Mouse (Mus musculus): ENCODE results near the gene Pold2. TPM values are rescaled to one million over a fixed set of nuclear protein-coding genes. Genes with fewer than 3 reads are reported as not detected.

Pold2 gene
- total and polyA plus RNA-seq, 3 experiments, result 136 to 285 (median 205) TPM

DNA sequence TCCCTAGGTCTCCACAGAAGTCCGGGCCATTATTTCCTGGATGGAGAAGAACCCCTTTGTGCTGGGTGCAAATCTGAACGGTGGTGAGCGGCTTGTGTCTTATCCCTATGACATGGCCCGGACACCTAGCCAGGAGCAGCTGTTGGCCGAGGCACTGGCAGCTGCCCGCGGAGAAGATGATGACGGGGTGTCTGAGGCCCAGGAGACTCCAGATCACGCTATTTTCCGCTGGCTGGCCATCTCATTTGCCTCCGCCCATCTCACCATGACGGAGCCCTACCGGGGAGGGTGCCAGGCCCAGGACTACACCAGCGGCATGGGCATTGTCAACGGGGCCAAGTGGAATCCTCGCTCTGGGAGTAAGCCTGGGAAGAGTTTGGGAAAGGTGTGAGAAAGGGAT lies 8.0 kb downstream of the Pold2 start:
- Histone ChIP-seq H3K4me3 (replicated peaks in 1 of 3; ENCODE audit: low read depth in 2 of 3, low read length in 2 of 3, poor library complexity in 1 of 3) (no peak overlapping the region), H3K9me3 (replicated peaks; ENCODE audit: low read length) (no peaks in the 10 kb centered on the region), H3K4me1 (ENCODE audit: control insufficient read depth in 1 of 2, insufficient read depth in 2 of 2) (peaks cover 3 to 15% of the 10 kb centered on the region in 2 experiments; a peak in 2 of 4 replicates), H3K27ac (ENCODE audit: insufficient read depth, low read depth) (no peak overlapping the region), H3K9ac (ENCODE audit: insufficient read depth, low read depth) (no peak overlapping the region), H3K79me2 (replicated peaks; ENCODE audit: control insufficient read depth, extremely low read depth, insufficient read depth, poor library complexity, severe bottlenecking) (no peaks in the 10 kb centered on the region), H3K36me3 (replicated peaks in 1 of 2; ENCODE audit: control insufficient read depth in 1 of 2, insufficient read depth in 1 of 2, low read length in 1 of 2) (peaks cover 60 to 78% of the 10 kb centered on the region in 2 experiments), H3K27me3 (replicated peaks) (no peaks in the 10 kb centered on the region), H3K4me2 (ENCODE audit: insufficient read depth, low read depth, poor library complexity, severe bottlenecking) (no peak overlapping the region)
- DNase-seq (ENCODE audit: extremely low read depth), result peak; percentile 50
- in situ Hi-C loops (cut with MboI; ENCODE audit: low pct_ligation_motif_present, low pct_unique_long_range_greater_than_20kb, low sequenced_read_pairs), result no loop called here
- dilution Hi-C loops (cut with MboI; ENCODE audit: extremely low pct_ligation_motif_present, extremely low pct_unique_long_range_greater_than_20kb, low sequenced_read_pairs), result no loop called here
- TF ChIP-seq EP300 (IDR thresholded peaks at IDR 0.05; ENCODE audit: low read length), result peak; percentile 34; the same call in 1 of the 2 replicates
- no peak for TF ChIP-seq POLR2AphosphoS2 (IDR thresholded peaks at IDR 0.05; ENCODE audit: low read depth, low read length)
- no peak for TF ChIP-seq POLR2A (IDR thresholded peaks at IDR 0.05; ENCODE audit: low read depth, low read length)
- TF ChIP-seq MEF2A (IDR thresholded peaks at IDR 0.05; ENCODE audit: borderline replicate concordance, low read depth, low read length), result no peak
- no peak for TF ChIP-seq MAFK (IDR thresholded peaks at IDR 0.05; ENCODE audit: insufficient replicate concordance, low read length)
- TF ChIP-seq MAX (IDR thresholded peaks at IDR 0.05; ENCODE audit: low read length), result no peak
- TF ChIP-seq JUN (IDR thresholded peaks at IDR 0.05; ENCODE audit: insufficient read depth, low read depth, low read length), result no peak
- no peak for TF ChIP-seq MYC (IDR thresholded peaks at IDR 0.05; ENCODE audit: low read depth, low read length)
- no peak for TF ChIP-seq USF1 (IDR thresholded peaks at IDR 0.05; ENCODE audit: low read depth, low read length)

DNA sequence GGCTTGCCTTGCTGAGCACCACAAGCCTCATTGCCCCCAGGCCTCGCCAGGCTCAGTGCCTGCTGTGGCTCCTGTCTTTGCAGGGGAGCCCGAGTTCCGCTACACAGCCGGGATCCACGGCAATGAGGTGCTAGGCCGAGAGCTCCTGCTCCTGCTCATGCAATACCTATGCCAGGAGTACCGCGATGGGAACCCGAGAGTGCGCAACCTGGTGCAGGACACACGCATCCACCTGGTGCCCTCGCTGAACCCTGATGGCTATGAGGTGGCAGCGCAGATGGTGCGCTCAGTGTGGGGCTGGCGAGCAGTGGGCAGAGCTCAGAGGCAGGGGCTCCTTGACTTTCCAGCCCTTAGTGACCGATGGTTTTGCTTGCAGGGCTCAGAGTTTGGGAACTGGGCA lies 8.8 kb downstream of the Pold2 start:
- TF ChIP-seq UBTF (IDR thresholded peaks at IDR 0.05; ENCODE audit: low read depth, low read length), result no peak
- TF ChIP-seq IRF4 (IDR thresholded peaks at IDR 0.05; ENCODE audit: low read depth, low read length), result no peak
- TF ChIP-seq MXI1 (IDR thresholded peaks at IDR 0.05; ENCODE audit: low read depth, low read length), result no peak
- TF ChIP-seq TBP (conservative IDR thresholded peaks at IDR 0.05; ENCODE audit: low read depth, low read length), result no peak
- no peak for TF ChIP-seq SMC3 (IDR thresholded peaks at IDR 0.05; ENCODE audit: low read depth, low read length)
- no peak for TF ChIP-seq HCFC1 (IDR thresholded peaks at IDR 0.05; ENCODE audit: low read depth, low read length)
- no peak for TF ChIP-seq RCOR1 (conservative IDR thresholded peaks at IDR 0.05; ENCODE audit: low read depth, low read length)
- no peak for TF ChIP-seq ETS1 (conservative IDR thresholded peaks at IDR 0.05; ENCODE audit: low read depth, low read length)
- no peak for TF ChIP-seq USF2 (conservative IDR thresholded peaks at IDR 0.05; ENCODE audit: low read depth, low read length)
- no peak for TF ChIP-seq EP300 (IDR thresholded peaks at IDR 0.05; ENCODE audit: low read length)
- TF ChIP-seq BHLHE40 (IDR thresholded peaks at IDR 0.05; ENCODE audit: low read depth, low read length), result no peak
- no peak for TF ChIP-seq SIN3A (IDR thresholded peaks at IDR 0.05; ENCODE audit: low read length)
- no peak for TF ChIP-seq MEF2A (IDR thresholded peaks at IDR 0.05; ENCODE audit: borderline replicate concordance, low read depth, low read length)
- no peak for TF ChIP-seq USF1 (IDR thresholded peaks at IDR 0.05; ENCODE audit: low read depth, low read length)
- no peak for TF ChIP-seq ZNF384 (IDR thresholded peaks at IDR 0.05; ENCODE audit: low read depth, low read length)
- TF ChIP-seq ZC3H11A (IDR thresholded peaks at IDR 0.05; ENCODE audit: low read depth, low read length), result no peak
- Histone ChIP-seq H3K36me3 (replicated peaks in 1 of 2; ENCODE audit: control insufficient read depth in 1 of 2, insufficient read depth in 1 of 2, low read length in 1 of 2) (peaks cover 52 to 70% of the 10 kb centered on the region in 2 experiments), H3K27ac (ENCODE audit: insufficient read depth, low read depth) (no peak overlapping the region), H3K4me2 (ENCODE audit: insufficient read depth, low read depth, poor library complexity, severe bottlenecking) (no peak overlapping the region), H3K9ac (ENCODE audit: insufficient read depth, low read depth) (no peak overlapping the region), H3K4me1 (ENCODE audit: control insufficient read depth in 1 of 2, insufficient read depth in 2 of 2) (peaks cover 3 to 15% of the 10 kb centered on the region in 2 experiments; a peak in 2 of 4 replicates), H3K27me3 (replicated peaks) (peaks cover 4% of the 10 kb centered on the region), H3K4me3 (replicated peaks in 1 of 3; ENCODE audit: low read depth in 2 of 3, low read length in 2 of 3, poor library complexity in 1 of 3) (no peak overlapping the region), H3K79me2 (replicated peaks; ENCODE audit: control insufficient read depth, extremely low read depth, insufficient read depth, poor library complexity, severe bottlenecking) (no peaks in the 10 kb centered on the region), H3K9me3 (replicated peaks; ENCODE audit: low read length) (no peaks in the 10 kb centered on the region)
- in situ Hi-C loops (cut with MboI; ENCODE audit: low pct_ligation_motif_present, low pct_unique_long_range_greater_than_20kb, low sequenced_read_pairs), result no loop called here
- dilution Hi-C loops (cut with MboI; ENCODE audit: extremely low pct_ligation_motif_present, extremely low pct_unique_long_range_greater_than_20kb, low sequenced_read_pairs), result no loop called here
- no peak for DNase-seq (ENCODE audit: extremely low read depth)
